Mouse (Mus musculus): ENCODE measurements at regions not wholly inside any gene's neighbourhood (a gene's known extent, or its start where the extent isn't known, plus 50 kb on each side); places are given as distances from the start of the nearest gene placed in this dataset.

- TF ChIP-seq CTCF (conservative IDR thresholded peaks at IDR 0.05; ENCODE audit: low read length) = no peak
- no peak for TF ChIP-seq NANOG (IDR thresholded peaks at IDR 0.05; ENCODE audit: borderline replicate concordance, low read length)
- no peak for TF ChIP-seq POU5F1 (IDR thresholded peaks at IDR 0.05; ENCODE audit: borderline replicate concordance, low read length)
These were observed 225.0 kb upstream of the Dph6 start for GRCm38 (mm10) chr2:114879784-114880183.
